Mouse (Mus musculus) urinary bladder, postnatal 36 days (tissue): ENCODE measurements around the gene Mrps23.

Experiments used
- DNase-seq, 2 experiments: peaks; one replicate each; pipeline ENCODE4 v3.0.0; 2022; ENCODE audit warnings: low spot score in 2 of 2, mixed read lengths in 1 of 2

The Mrps23 gene

DNA sequence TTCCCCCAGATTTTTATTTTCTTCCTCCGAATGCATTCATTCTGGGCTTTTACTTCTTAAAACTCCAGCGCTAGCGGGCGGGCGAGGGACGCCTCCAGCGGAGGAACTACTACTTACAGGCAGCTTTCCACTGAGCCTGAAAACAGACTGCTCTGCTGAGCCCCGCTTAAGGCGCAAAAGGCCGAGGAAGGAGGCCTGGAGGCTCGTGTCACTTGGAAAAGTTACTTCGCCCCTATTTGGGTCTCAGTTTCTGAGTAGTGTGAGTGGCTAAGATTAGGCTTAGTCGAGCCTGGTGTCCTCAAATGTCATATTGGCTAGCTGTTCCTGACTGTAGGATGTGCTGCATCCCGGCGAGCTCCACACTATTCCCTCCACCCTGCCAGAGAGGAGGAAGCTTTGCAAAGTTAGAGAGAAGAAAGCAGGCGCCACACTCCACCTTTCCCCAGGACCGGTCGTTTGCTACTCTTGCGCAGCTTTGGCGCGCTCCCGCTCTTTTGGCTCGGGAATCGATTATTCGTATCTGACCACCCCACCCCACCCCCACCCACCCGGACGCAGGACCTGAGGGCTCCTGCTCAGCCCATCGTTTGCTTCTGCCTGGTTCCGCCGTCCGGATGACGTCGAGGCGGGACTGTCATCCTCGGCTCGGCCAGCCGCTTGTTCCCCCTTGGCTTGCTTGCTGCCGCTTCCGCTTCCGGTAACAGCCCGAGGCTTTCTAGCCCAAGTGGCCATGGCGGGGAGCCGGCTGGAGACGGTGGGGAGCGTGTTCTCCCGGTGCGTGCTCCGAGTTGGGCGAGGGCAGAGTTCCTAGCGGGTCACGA, at the start of gene Mrps23:
TSS of gene Mrps23 (plus strand) at position 677 of the 821 bp plus-strand sequence.
- DNase-seq = peak; percentile 89 to 95

GRCm38 (mm10) chr11:88154500-88154899, 49.7 kb upstream of the Mrps23 start:
- no peak for DNase-seq

GRCm38 (mm10) chr11:88155451-88155850, 48.7 kb upstream of the Mrps23 start:
- peak in 1 of 2 experiments; percentile 73 for DNase-seq

- DNase-seq = no peak
Observed at GRCm38 (mm10) chr11:88155998-88156397, 48.2 kb upstream of the Mrps23 start.

GRCm38 (mm10) chr11:88156403-88156802, 47.8 kb upstream of the Mrps23 start:
- DNase-seq = no peak

- DNase-seq = peak in 1 of 2 experiments; percentile 67
Observed at GRCm38 (mm10) chr11:88158842-88159246, 45.3 kb upstream of the Mrps23 start.

- DNase-seq = no peak
Observed at GRCm38 (mm10) chr11:88159389-88159788, 44.8 kb upstream of the Mrps23 start.

DNA sequence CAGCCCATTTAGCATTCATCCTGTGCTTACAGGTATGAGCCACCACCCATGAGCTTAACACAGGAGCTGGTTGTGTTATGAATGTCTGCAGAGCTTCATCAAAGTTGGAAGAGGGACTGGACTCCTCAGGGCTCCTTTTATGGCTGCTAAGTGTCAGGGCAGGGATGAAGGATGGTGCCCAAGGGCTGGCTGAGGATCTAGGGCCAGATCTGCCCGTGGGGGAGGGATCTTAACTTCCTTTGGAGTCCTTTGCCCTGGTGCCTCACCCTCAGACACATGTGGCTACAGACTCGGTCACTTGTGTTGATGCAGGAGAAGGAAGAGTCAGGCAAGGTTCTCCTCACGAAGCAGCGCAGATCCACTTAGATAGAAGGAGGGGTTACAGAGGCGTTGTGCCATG, 43.9 kb upstream of the Mrps23 start:
- DNase-seq = no peak

DNA sequence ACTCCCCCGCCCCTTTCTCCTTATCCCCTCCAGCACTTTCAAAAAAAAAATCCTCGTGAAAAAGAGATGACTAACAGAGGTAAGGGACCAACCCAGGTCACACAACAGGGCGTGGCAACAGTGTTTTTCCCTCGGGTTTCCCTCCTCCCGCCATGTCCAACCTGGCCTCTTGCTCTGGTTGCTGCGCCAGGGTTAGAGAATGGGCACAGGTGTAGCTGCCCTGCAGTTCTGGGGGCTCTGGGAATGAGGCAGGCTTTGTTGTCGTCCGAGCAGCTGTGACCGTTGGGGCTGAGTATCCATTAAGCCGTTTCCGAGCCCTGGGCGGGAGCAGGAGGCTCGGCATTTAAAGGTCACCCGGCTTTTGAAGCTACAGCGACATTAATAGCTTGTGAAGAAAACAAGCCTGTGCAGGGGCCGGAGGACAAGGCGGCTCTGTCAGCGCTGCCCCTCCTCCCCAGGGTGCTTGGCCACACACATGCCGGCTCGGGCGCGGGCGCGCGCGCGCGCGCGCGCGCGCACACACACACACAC, 43.1 kb upstream of the Mrps23 start:
- peak; percentile 69 to 73 for DNase-seq

DNA sequence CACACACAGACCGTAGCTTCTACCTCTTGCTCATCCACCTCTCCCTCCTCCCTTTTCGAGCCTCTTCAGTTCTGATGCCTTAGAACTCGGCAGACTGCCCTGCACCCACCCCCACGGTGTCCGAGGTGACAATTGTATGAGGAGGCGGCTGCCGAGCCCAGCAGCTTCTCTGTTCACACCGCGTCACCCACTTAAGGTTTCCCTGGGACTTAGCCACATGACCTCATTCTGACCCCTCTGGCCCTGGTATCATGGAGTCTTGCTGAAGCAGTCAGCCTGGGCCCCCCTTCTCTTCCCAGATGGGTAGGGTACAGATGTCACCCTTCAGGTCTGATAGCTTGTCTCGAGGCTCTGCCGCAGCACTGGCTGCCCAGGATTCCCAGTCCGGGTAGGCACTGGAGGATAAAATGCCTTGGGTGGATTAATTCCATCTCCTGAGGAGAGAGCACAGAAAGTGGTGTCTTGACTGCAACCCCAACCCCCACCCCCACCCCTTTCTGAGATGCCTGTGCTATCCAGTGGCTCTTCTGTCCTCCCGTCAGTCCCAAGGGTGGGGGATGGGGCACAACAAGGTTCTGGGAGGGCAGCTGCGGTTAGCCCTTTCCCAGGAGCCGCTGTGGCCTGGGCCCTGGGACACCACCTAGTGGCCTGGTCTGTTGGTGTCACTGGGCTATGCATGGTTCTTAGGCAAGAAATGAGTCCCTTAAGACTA, 42.4 kb upstream of the Mrps23 start:
- DNase-seq = peak; percentile 85 to 90

DNA sequence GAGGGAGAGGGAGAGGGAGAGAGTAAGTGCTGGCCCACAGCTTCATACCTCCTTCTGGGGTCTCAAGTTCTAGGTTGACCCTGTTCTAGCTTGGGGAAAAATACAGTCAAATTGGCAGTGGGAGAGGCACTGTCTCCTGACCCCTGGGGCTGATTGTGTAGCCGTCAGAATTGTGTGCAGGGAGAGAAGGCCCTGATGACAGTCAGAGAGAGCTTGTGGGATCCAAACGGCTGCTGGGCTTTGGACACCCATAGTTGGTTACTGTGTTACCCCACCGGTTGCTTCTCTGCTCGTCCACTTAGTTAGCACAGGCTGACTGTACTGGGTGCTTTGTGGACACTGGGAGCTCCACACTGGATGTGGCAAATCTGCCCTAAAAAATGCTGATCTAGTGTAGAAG, 41.4 kb upstream of the Mrps23 start:
- DNase-seq = no peak

DNA sequence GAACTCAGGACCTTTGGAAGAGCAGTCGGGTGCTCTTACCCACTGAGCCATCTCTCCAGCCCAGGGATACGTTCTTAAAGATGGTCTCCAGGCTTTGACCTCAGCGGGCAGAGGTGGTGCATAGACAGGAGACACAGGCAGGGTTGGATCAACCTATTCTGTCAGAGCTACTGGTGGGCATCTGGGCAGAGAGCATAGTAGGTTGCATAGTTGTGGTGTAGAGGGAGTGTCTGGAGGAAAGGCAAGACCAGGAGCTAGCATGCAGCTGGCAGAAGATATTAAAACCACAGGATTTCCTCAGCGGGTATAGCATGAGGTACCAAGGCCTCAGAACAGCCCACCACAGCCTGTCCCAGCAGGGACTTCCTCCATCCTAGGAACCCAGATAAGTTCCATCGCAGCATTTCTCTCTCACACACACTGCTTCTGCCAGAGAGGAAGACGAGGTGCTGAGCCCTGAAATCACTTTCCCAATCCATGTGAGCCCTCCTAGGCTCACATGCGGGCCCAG, 39.9 kb upstream of the Mrps23 start:
- DNase-seq = no peak

GRCm38 (mm10) chr11:88164801-88165377, 39.3 kb upstream of the Mrps23 start:
- DNase-seq = peak; percentile 66 to 85

DNA sequence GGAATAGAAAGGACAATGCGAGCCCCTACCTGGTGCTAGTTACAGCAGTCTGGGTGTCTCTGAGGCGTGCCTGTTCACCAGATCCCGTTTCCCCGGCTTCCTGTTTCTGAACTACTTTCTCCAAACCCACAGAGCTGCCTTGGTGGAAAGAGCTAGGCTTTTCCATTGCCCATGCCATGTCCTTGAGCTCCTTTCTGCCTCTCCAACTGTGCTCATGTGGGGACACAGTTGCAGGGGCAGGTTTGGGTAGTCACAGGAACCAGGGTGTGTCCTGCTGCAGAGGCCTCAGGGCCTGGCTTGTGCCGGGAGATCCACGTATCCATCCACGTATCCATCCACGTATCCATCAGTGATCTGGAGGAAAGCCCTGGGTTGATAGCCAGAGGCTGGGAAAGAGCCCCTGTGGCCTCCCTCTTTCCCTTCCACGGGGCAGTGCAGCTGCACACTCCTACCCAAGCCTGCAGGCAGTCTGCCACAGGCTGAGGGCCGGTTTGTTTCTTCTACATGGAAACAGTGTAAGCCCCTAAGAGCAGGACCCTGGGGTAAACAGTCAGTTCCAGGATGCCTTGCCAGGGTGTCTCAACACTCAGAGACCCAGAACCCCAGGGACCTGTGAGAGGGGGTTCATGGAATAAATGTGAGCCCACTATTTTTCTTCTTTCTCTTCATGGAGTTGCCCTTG, 38.4 kb upstream of the Mrps23 start:
- DNase-seq = no peak

DNA sequence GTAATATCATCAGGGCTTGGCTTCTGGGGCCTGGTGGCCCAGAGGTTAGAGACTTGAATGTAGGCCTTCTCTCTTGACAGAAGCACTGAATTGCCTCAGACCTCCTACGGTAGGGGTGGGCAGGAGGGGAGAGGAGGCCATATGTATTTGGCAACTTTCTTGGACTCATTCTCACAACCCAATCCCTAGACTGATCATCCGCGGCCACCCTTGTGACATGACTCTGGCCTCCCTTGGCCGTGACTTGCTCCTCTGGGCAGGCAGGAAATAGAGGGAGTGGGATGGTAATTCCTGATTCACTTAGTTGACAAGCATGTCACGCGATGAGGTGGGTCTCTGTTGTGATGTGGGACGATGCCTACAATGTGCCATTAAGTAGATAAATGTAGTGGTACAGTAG, 37.7 kb upstream of the Mrps23 start:
- no peak for DNase-seq

- DNase-seq = no peak
Observed at GRCm38 (mm10) chr11:88168611-88169010, 35.6 kb upstream of the Mrps23 start.

DNA sequence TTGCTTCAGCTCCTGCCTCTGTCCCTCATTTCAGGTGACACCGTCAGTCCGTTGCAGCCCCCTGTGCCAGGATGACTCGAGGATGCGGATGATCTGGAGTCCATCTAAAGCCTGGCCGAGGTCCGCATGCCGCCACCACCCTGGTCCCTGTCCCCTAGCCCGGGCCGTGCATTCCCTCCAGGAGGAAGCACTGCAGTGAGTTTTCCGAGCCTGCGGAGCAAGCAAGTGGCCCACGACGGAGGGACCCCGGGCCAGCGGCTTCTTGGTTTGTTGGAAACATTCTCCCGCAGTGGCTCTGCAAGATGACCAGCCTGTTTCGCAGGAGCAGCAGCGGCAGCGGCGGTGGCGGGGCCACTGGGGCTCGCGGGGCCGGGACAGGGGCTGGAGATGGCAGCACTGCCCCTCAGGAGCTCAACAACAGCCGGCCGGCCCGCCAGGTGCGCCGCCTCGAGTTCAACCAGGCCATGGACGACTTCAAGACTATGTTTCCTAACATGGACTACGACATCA, 34.6 kb upstream of the Mrps23 start:
- no peak for DNase-seq

DNA sequence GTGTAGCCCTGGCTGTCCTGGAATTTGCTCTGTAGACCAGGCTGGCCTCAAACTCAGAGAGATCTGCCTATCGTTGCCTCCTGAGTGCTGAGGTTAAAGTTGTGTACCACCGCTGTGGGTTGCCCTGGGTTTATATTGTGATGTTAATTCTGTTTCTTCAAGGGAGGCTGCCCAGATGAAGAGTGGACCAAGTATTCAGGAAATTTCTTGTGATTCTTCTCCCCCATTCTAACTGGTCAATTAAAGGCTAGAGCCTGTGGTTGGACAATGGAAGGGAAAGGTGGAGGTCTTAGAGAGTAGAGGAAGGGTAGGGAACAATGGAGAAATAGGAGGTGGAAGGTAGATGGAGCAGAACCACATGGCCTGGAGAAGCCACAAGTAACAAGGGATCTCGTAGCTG, 33.6 kb upstream of the Mrps23 start:
- DNase-seq = no peak

GRCm38 (mm10) chr11:88171876-88172442, 32.2 kb upstream of the Mrps23 start:
- no peak for DNase-seq

- no peak for DNase-seq
Observed at GRCm38 (mm10) chr11:88172601-88173325, 31.4 kb upstream of the Mrps23 start.
